Mouse (Mus musculus) left cerebral cortex, postnatal 14 days (tissue): Measurements from ENCODE around the gene Mrps15. TPM values are rescaled to one million over a fixed set of nuclear protein-coding genes. Genes with fewer than 3 reads are reported as not detected.

ENCODE experiments used
- DNase-seq, 2 experiments: peaks; one replicate each; pipeline ENCODE4 v3.0.0; 2021 to 2022; ENCODE audit warnings: low spot score in 2 of 2, mixed read lengths in 1 of 2
- intact Hi-C: fragments of 180-260 bp; cut with DNase I; formaldehyde crosslinking; loops from one replicate; pipeline ENCODE4 v1.15.1; 2025
- long read RNA-seq, 2 experiments: library from polyadenylated mRNA; stranded (forward); transcript quantifications; one replicate each; pipeline ENCODE4 v2.0.0; 2021
- total RNA-seq, 2 experiments: library from RNA; stranded (reverse); gene quantifications; 2 replicates each; pipeline ENCODE4 v1.2.3; 2021

The Mrps15 gene
- total RNA-seq = 10 to 100 TPM; 40.7 to 48.7 TPM
- long read RNA-seq, experiment 1, transcript Mrps15-201 (8 exons, 937 nt) = major isoform, 29 of 41 reads
- long read RNA-seq, experiment 1, partial matches to known transcripts = 4 of 41 reads
- long read RNA-seq, experiment 1, other reads (novel, unspliced or antisense) = 8 of 41 reads
- long read RNA-seq, experiment 2, transcript Mrps15-201 (8 exons, 937 nt) = major isoform, 19 of 31 reads
- long read RNA-seq, experiment 2, partial matches to known transcripts = 3 of 31 reads
- long read RNA-seq, experiment 2, other reads (novel, unspliced or antisense) = 9 of 31 reads

GRCm38 (mm10) chr4:126046851-126047585 is at the start of gene Mrps15:
TSS of gene Mrps15 (plus strand) at chr4:126046925.
- intact Hi-C loops = no loop called here
- DNase-seq = peak; percentile 81 to 86

- DNase-seq = no peak
- intact Hi-C loops = no loop called here
These were observed 48.9 kb upstream of the Mrps15 start for GRCm38 (mm10) chr4:125997826-125998225.

- intact Hi-C loops = no loop called here
- no peak for DNase-seq
These were observed 45.2 kb upstream of the Mrps15 start for GRCm38 (mm10) chr4:126001311-126002199.

GRCm38 (mm10) chr4:126017676-126018332 is 28.9 kb upstream of the Mrps15 start:
- no peak for DNase-seq
- intact Hi-C loops = no loop called here

GRCm38 (mm10) chr4:126018966-126019538 is 27.7 kb upstream of the Mrps15 start:
- intact Hi-C loops = no loop called here
- DNase-seq = no peak

GRCm38 (mm10) chr4:126024303-126024900 is 22.3 kb upstream of the Mrps15 start, which contains the start of gene Csf3r:
TSS of gene Csf3r (plus strand) at chr4:126024550.
- intact Hi-C loops = no loop called here
- DNase-seq = no peak

GRCm38 (mm10) chr4:126025801-126026200 is 20.9 kb upstream of the Mrps15 start:
- no peak for DNase-seq
- intact Hi-C loops = no loop called here

GRCm38 (mm10) chr4:126027980-126028379 is 18.7 kb upstream of the Mrps15 start:
- intact Hi-C loops = no loop called here
- DNase-seq = no peak

- no peak for DNase-seq
- intact Hi-C loops = no loop called here
These were observed 17.7 kb upstream of the Mrps15 start for GRCm38 (mm10) chr4:126029042-126029441.

GRCm38 (mm10) chr4:126030705-126031104 is 16.0 kb upstream of the Mrps15 start:
- no peak for DNase-seq
- intact Hi-C loops = no loop called here

GRCm38 (mm10) chr4:126035413-126035812 is 11.3 kb upstream of the Mrps15 start:
- no peak for DNase-seq

GRCm38 (mm10) chr4:126051617-126052016 is 4.9 kb downstream of the Mrps15 start:
- intact Hi-C loops = no loop called here
- DNase-seq = peak; percentile 70 to 74

More at GRCm38 (mm10) chr4:126035413-126035812, 11.3 kb upstream of the Mrps15 start:
- intact Hi-C loops = no loop called here

- intact Hi-C loops = no loop called here
- no peak for DNase-seq
These were observed 10.7 kb downstream of the Mrps15 start for GRCm38 (mm10) chr4:126057207-126058133.

GRCm38 (mm10) chr4:126058134-126058996 is 11.6 kb downstream of the Mrps15 start, which contains the start of gene Oscp1:
TSS of gene Oscp1 (plus strand) at chr4:126058565.
- intact Hi-C loops = no loop called here
- DNase-seq = peak; percentile 94 to 96

GRCm38 (mm10) chr4:126058997-126059362 is 12.3 kb downstream of the Mrps15 start:
- peak; percentile 62 to 69 for DNase-seq
- intact Hi-C loops = no loop called here

GRCm38 (mm10) chr4:126062856-126063255 is 16.1 kb downstream of the Mrps15 start:
- intact Hi-C loops = no loop called here
- peak; percentile 42 to 47 for DNase-seq

- peak; percentile 34 to 54 for DNase-seq
- intact Hi-C loops = no loop called here
These were observed 18.5 kb downstream of the Mrps15 start for GRCm38 (mm10) chr4:126065241-126065640.
